Mouse (Mus musculus) heart, adult 2 months (tissue): ENCODE data around the gene Clic3. TPM values are rescaled to one million over a fixed set of nuclear protein-coding genes. Genes with fewer than 3 reads are reported as not detected.

Experiments
- DNase-seq, 2 experiments: peaks; one replicate each; pipeline ENCODE4 v3.0.0; 2021
- H3K27ac ChIP-seq: fragments of 200-600 bp; 2 replicates; pipeline ENCODE4 v1.8.1; 2022
- H3K27me3 ChIP-seq: fragments of 200-500 bp; 2 replicates; pipeline ENCODE4 v1.6.1; 2012; ENCODE audit warnings: mild to moderate bottlenecking, low read length, inconsistent platforms, mixed read lengths; ENCODE audit not compliant: control insufficient read depth, insufficient read depth
- H3K36me3 ChIP-seq: fragments of 200-500 bp; 2 replicates; pipeline ENCODE4 v1.6.1; 2012; ENCODE audit warnings: low read length, inconsistent platforms; ENCODE audit not compliant: control insufficient read depth, insufficient read depth
- H3K4me1 ChIP-seq: fragments of 200-500 bp; 2 replicates; pipeline ENCODE4 v1.6.1; 2011; ENCODE audit warnings: low read length; ENCODE audit not compliant: control insufficient read depth, insufficient read depth
- H3K4me3 ChIP-seq: fragments of 200-600 bp; 2 replicates; pipeline ENCODE4 v1.8.1; 2022
- H3K79me2 ChIP-seq: fragments of 200-500 bp; replicated peaks from 2 replicates; pipeline ENCODE4 v1.6.1; 2012; ENCODE audit warnings: mild to moderate bottlenecking, inconsistent platforms, low read length, moderate library complexity, mixed read lengths; ENCODE audit not compliant: control insufficient read depth, insufficient read depth
- H3K9ac ChIP-seq: fragments of 200-500 bp; 2 replicates; pipeline ENCODE4 v1.6.1; 2012; ENCODE audit warnings: low read depth, mild to moderate bottlenecking, control low read depth, inconsistent platforms, low read length, mixed read lengths
- CTCF ChIP-seq: fragments of 200-600 bp; IDR thresholded peaks from 2 replicates; pipeline ENCODE4 v1.8.1; 2022; ENCODE audit warnings: antibody characterized with exemption, mild to moderate bottlenecking, moderate library complexity
- EP300 ChIP-seq: fragments of 200-500 bp; IDR thresholded peaks from 2 replicates; pipeline ENCODE4 v1.6.1; 2011; ENCODE audit warnings: low read depth, low read length, control low read depth; ENCODE audit not compliant: insufficient read depth
- POLR2A ChIP-seq: fragments of 200-500 bp; IDR thresholded peaks from 2 replicates; pipeline ENCODE4 v1.6.1; 2011; ENCODE audit warnings: mild to moderate bottlenecking, low read depth, low read length, control low read depth; ENCODE audit not compliant: insufficient read depth
- WGBS: fragments of 180-500 bp; shearing (Covaris S2); methylation state at CpG from one replicate; pipeline ENCODE4 v1.1.7; 2018; 5-methylcytosine and 5-hydroxymethylcytosine counted together
- intact Hi-C: fragments of 180-260 bp; cut with DNase I; formaldehyde crosslinking; loops from one replicate; pipeline ENCODE4 v1.15.1; 2025
- polyA plus RNA-seq: library from polyadenylated mRNA; depleted of rRNA; stranded (reverse); fragments of >200 nt; gene quantifications from 2 replicates; pipeline ENCODE4 v1.2.3, GENCODE M21; 2012
- total RNA-seq, 2 experiments: library from RNA; stranded (reverse); gene quantifications; 2 replicates each; pipeline ENCODE4 v1.2.3; 2021

The Clic3 gene
- total and polyA plus RNA-seq, 3 experiments: 1.4 to 7.4 (median 1.8) TPM

GRCm38 (mm10) chr2:25422587-25423410, 33.8 kb upstream of the Clic3 start, which contains the start of gene Fut7:
Gene Fut7 (plus strand): TSS chr2:25423267.
- H3K79me2 ChIP-seq: no peaks in the 10 kb centered on the region
- no peaks in the 10 kb centered on the region for H3K4me1 ChIP-seq
- no peaks in the 10 kb centered on the region for H3K36me3 ChIP-seq
- H3K9ac ChIP-seq: no peak within 1 kb of the TSS
- 53% methylated on average over 17 of the region's 17 CpGs for WGBS
- DNase-seq: peak in 1 of 2 experiments; percentile 34
- no peaks in the 10 kb centered on the region for H3K27me3 ChIP-seq
- TF ChIP-seq EP300 (no peak), POLR2A (no peak), CTCF (no peak)
- no peak within 1 kb of the TSS for H3K27ac ChIP-seq
- H3K4me3 ChIP-seq: no peak within 1 kb of the TSS
- intact Hi-C loops: loop anchor here (10.0 kb wide), 1 partner anchor 132 kb away; the partner anchor contains the start of gene Edf1

- H3K27ac ChIP-seq: no peak overlapping the region
- no peaks in the 10 kb centered on the region for H3K36me3 ChIP-seq
- H3K4me1 ChIP-seq: no peaks in the 10 kb centered on the region
- H3K79me2 ChIP-seq: no peaks in the 10 kb centered on the region
- intact Hi-C loops: loop anchor here (10.0 kb wide), 1 partner anchor 131 kb away; the partner anchor contains the start of gene Edf1
- no peaks in the 10 kb centered on the region for H3K27me3 ChIP-seq
- no peak for TF ChIP-seq CTCF
- no peak for TF ChIP-seq POLR2A
- TF ChIP-seq EP300: no peak
- no peak overlapping the region for H3K9ac ChIP-seq
- DNase-seq: no peak
- no peak overlapping the region for H3K4me3 ChIP-seq
- 65% methylated on average over 1 of the region's 1 CpGs for WGBS
These were observed 33.0 kb upstream of the Clic3 start for GRCm38 (mm10) chr2:25423626-25424025.

GRCm38 (mm10) chr2:25425481-25425880, 31.2 kb upstream of the Clic3 start:
- H3K79me2 ChIP-seq: no peaks in the 10 kb centered on the region
- WGBS: 48% methylated on average over 27 of the region's 27 CpGs
- no peaks in the 10 kb centered on the region for H3K27me3 ChIP-seq
- no peak overlapping the region for H3K4me3 ChIP-seq
- no peak for DNase-seq
- no peaks in the 10 kb centered on the region for H3K36me3 ChIP-seq
- intact Hi-C loops: loop anchor here (10.0 kb wide), 1 partner anchor 129 kb away; the partner anchor contains the start of gene Edf1
- TF ChIP-seq CTCF (no peak), POLR2A (no peak), EP300 (no peak)
- H3K9ac ChIP-seq: no peak overlapping the region
- H3K27ac ChIP-seq: no peak overlapping the region
- no peaks in the 10 kb centered on the region; the same call in 1 of the 2 replicates for H3K4me1 ChIP-seq

- H3K27ac ChIP-seq: no peak overlapping the region
- DNase-seq: peak; percentile 69 to 75
- no peak overlapping the region for H3K9ac ChIP-seq
- WGBS: 26% methylated on average over 5 of the region's 5 CpGs
- intact Hi-C loops: loop anchor here (2.0 to 10.0 kb wide), 2 partner anchors 50 to 128 kb away; partner anchors contain the start of gene Edf1
- no peaks in the 10 kb centered on the region for H3K36me3 ChIP-seq
- TF ChIP-seq CTCF: peak; percentile 81
- TF ChIP-seq POLR2A: no peak
- TF ChIP-seq EP300: no peak
- H3K4me3 ChIP-seq: no peak overlapping the region
- no peaks in the 10 kb centered on the region; the same call in 1 of the 2 replicates for H3K4me1 ChIP-seq
- no peaks in the 10 kb centered on the region for H3K27me3 ChIP-seq
- no peaks in the 10 kb centered on the region for H3K79me2 ChIP-seq
These were observed 29.9 kb upstream of the Clic3 start for GRCm38 (mm10) chr2:25426721-25427191.

GRCm38 (mm10) chr2:25427256-25427655, 29.4 kb upstream of the Clic3 start:
- Histone ChIP-seq H3K27me3 (no peaks in the 10 kb centered on the region), H3K4me3 (no peak overlapping the region), H3K36me3 (no peaks in the 10 kb centered on the region), H3K79me2 (no peaks in the 10 kb centered on the region), H3K9ac (no peak overlapping the region), H3K4me1 (no peaks in the 10 kb centered on the region; the same call in 1 of the 2 replicates), H3K27ac (no peak overlapping the region)
- WGBS: 86% methylated on average over 5 of the region's 5 CpGs
- DNase-seq: no peak
- TF ChIP-seq POLR2A (no peak), CTCF (no peak), EP300 (no peak)
- intact Hi-C loops: loop anchor here (2.0 to 10.0 kb wide), 2 partner anchors 50 to 128 kb away; partner anchors contain the start of gene Edf1
